Mouse (Mus musculus): Measurements from ENCODE around the gene Cldn12. TPM values are rescaled to one million over a fixed set of nuclear protein-coding genes. Genes with fewer than 3 reads are reported as not detected.

Gene Cldn12
- polyA plus RNA-seq, 1 experiment, result 3.3 TPM

DNA sequence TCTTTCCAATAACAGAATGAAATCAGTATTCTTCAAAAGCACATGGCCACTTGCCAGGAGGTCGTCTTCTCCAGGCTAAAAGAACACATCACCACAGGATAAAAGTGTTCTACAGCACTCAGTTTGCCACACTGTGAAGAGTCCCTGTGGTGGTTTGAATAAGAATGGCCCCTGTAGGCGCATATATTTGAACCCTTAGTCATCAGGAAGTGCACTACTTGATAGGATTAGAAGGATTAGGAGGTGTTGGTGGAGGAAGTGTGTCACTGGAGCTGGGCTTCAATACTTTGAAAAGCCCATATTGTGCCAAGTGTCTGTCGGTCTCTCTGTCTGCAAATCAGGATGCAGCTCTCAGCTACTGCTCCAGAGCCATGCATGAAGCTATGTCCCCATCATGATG is 25.6 kb upstream of the Cldn12 start:
- WGBS, result 91% methylated on average over 3 of the region's 3 CpGs
- TF ChIP-seq CTCF (IDR thresholded peaks at IDR 0.05; ENCODE audit: extremely low read depth, insufficient read depth, insufficient read length, insufficient replicate concordance) (no peak), POLR2A (IDR thresholded peaks at IDR 0.05; ENCODE audit: low read depth, low read length) (no peak)
- H3K27ac ChIP-seq (ENCODE audit: insufficient read depth, low read length), result no peak overlapping the region
- H3K4me1 ChIP-seq (ENCODE audit: control insufficient read depth, insufficient read depth, insufficient read length), result no peaks in the 10 kb centered on the region
- DNase-seq (ENCODE audit: low read depth in 1 of 2, low spot score in 2 of 2), result no peak
- no peak overlapping the region for H3K4me3 ChIP-seq (ENCODE audit: extremely low read depth, insufficient read depth, insufficient read length)
- H3K36me3 ChIP-seq (ENCODE audit: control insufficient read depth, insufficient read depth, low read length), result peaks cover 14% of the 10 kb centered on the region
- no peaks in the 10 kb centered on the region for H3K27me3 ChIP-seq (ENCODE audit: control insufficient read depth, insufficient read depth, low read length)

DNA sequence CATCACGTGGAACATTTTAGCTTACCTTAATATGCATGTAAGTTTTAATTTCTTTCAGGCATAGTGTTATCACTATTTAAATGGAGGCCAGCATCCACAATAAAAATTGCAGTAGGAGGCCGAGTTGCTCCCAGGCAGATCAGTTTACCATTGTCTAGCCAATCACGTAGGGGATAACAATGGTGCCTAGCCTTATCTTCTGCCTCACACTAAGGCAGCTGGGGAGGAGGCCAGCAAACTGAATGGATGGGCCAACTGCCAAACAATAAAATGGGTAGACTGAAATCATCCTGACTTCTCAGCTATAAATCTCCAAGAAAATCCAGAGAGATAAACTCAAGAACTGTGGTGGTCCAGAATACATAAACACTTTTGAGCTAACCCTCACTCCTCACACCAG is 25.0 kb upstream of the Cldn12 start:
- Histone ChIP-seq H3K4me3 (ENCODE audit: extremely low read depth, insufficient read depth, insufficient read length) (no peak overlapping the region), H3K36me3 (ENCODE audit: control insufficient read depth, insufficient read depth, low read length) (peaks cover 14% of the 10 kb centered on the region), H3K27me3 (ENCODE audit: control insufficient read depth, insufficient read depth, low read length) (no peaks in the 10 kb centered on the region), H3K27ac (ENCODE audit: insufficient read depth, low read length) (no peak overlapping the region), H3K4me1 (ENCODE audit: control insufficient read depth, insufficient read depth, insufficient read length) (no peaks in the 10 kb centered on the region)
- no peak for DNase-seq (ENCODE audit: low read depth in 1 of 2, low spot score in 2 of 2)
- TF ChIP-seq CTCF (IDR thresholded peaks at IDR 0.05; ENCODE audit: extremely low read depth, insufficient read depth, insufficient read length, insufficient replicate concordance) (no peak), POLR2A (IDR thresholded peaks at IDR 0.05; ENCODE audit: low read depth, low read length) (no peak)
- 79% methylated on average over 3 of the region's 3 CpGs for WGBS

DNA sequence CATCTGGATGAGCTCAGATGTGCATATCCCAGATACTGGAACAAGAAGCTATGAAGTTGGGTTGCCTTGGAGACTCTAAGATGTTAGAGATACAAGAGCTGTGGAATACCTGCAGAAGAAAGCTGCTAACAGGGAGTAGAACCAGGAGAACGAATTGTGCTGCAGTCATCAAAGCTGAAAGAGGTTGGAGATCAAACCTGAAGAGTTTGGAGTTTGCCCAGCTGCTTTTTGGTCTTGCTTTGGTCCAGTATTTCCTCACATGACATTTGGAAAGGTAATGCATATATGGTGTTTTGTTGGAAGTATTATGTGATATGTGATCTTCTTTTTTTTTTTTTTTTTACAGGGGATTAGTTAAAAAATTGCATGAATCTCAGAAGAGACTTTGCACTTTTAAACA is 21.4 kb upstream of the Cldn12 start:
- H3K36me3 ChIP-seq (ENCODE audit: control insufficient read depth, insufficient read depth, low read length), result peaks cover 4% of the 10 kb centered on the region; the same call in 1 of the 2 replicates
- no peak overlapping the region for H3K27ac ChIP-seq (ENCODE audit: insufficient read depth, low read length)
- no peaks in the 10 kb centered on the region for H3K27me3 ChIP-seq (ENCODE audit: control insufficient read depth, insufficient read depth, low read length)
- TF ChIP-seq POLR2A (IDR thresholded peaks at IDR 0.05; ENCODE audit: low read depth, low read length), result no peak
- no peak for TF ChIP-seq CTCF (IDR thresholded peaks at IDR 0.05; ENCODE audit: extremely low read depth, insufficient read depth, insufficient read length, insufficient replicate concordance)
- WGBS, result 89% methylated on average over 1 of the region's 1 CpGs
- H3K4me3 ChIP-seq (ENCODE audit: extremely low read depth, insufficient read depth, insufficient read length), result no peak overlapping the region
- no peaks in the 10 kb centered on the region for H3K4me1 ChIP-seq (ENCODE audit: control insufficient read depth, insufficient read depth, insufficient read length)
- DNase-seq (ENCODE audit: low read depth in 1 of 2, low spot score in 2 of 2), result no peak

DNA sequence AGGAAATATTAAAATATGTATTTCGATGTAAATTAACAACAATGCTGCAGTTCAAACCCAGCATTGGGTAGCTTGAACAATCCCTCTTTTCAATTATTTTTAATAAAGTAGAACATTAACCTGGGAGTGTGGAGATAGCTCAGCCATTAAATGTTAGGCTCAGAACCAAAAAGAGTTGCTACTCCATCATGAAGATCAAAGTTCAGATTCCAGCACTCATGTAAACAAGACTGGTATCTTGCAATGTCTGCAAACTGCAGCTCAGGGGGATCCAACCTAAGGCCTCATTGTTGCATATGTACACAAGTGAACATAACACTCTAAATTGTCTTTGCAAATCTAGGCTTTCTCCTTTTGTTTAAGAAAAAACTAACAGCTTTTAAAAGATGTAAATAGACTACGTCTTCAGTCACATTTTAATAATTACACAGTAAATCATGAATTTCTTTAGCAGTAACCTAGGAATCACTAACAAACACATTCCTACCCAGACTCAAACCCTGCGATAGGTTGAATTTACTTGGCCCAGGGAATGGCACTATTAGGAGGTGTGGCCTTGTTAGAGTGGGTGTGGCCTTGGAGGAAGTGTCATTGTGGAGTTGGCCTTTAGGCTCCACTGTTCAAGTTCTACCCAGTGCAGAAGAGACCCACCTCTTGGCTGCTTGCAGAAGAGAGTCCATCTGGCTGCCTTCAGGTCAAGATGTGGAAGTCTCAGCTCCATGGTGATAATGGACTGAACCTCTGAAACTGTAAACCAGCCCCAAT is 19.1 kb upstream of the Cldn12 start:
- no peak overlapping the region for H3K27ac ChIP-seq (ENCODE audit: insufficient read depth, low read length)
- no peaks in the 10 kb centered on the region for H3K27me3 ChIP-seq (ENCODE audit: control insufficient read depth, insufficient read depth, low read length)
- no peak overlapping the region for H3K4me3 ChIP-seq (ENCODE audit: extremely low read depth, insufficient read depth, insufficient read length)
- H3K36me3 ChIP-seq (ENCODE audit: control insufficient read depth, insufficient read depth, low read length), result no peaks in the 10 kb centered on the region
- TF ChIP-seq CTCF (IDR thresholded peaks at IDR 0.05; ENCODE audit: extremely low read depth, insufficient read depth, insufficient read length, insufficient replicate concordance), result no peak
- TF ChIP-seq POLR2A (IDR thresholded peaks at IDR 0.05; ENCODE audit: low read depth, low read length), result no peak
- no peak for DNase-seq (ENCODE audit: low read depth in 1 of 2, low spot score in 2 of 2)
- 96% methylated on average over 3 of the region's 3 CpGs for WGBS
- no peaks in the 10 kb centered on the region for H3K4me1 ChIP-seq (ENCODE audit: control insufficient read depth, insufficient read depth, insufficient read length)

- Histone ChIP-seq H3K27me3 (ENCODE audit: control insufficient read depth, insufficient read depth, low read length) (peaks cover 8% of the 10 kb centered on the region), H3K36me3 (ENCODE audit: control insufficient read depth, insufficient read depth, low read length) (no peaks in the 10 kb centered on the region), H3K27ac (ENCODE audit: insufficient read depth, low read length) (no peak overlapping the region), H3K4me1 (ENCODE audit: control insufficient read depth, insufficient read depth, insufficient read length) (no peaks in the 10 kb centered on the region), H3K4me3 (ENCODE audit: extremely low read depth, insufficient read depth, insufficient read length) (no peak overlapping the region)
- 74% methylated on average over 5 of the region's 5 CpGs for WGBS
- DNase-seq (ENCODE audit: low read depth in 1 of 2, low spot score in 2 of 2), result no peak
- TF ChIP-seq POLR2A (IDR thresholded peaks at IDR 0.05; ENCODE audit: low read depth, low read length), result no peak
- TF ChIP-seq CTCF (IDR thresholded peaks at IDR 0.05; ENCODE audit: extremely low read depth, insufficient read depth, insufficient read length, insufficient replicate concordance), result no peak
Observed at GRCm38 (mm10) chr5:5515411-5515810, 653 bp upstream of the Cldn12 start.

GRCm38 (mm10) chr5:5511401-5511800 is 3.4 kb downstream of the Cldn12 start:
- DNase-seq (ENCODE audit: low read depth in 1 of 2, low spot score in 2 of 2), result no peak
- TF ChIP-seq POLR2A (IDR thresholded peaks at IDR 0.05; ENCODE audit: low read depth, low read length) (no peak), CTCF (IDR thresholded peaks at IDR 0.05; ENCODE audit: extremely low read depth, insufficient read depth, insufficient read length, insufficient replicate concordance) (no peak)
- no peaks in the 10 kb centered on the region for H3K36me3 ChIP-seq (ENCODE audit: control insufficient read depth, insufficient read depth, low read length)
- H3K27ac ChIP-seq (ENCODE audit: insufficient read depth, low read length), result no peak overlapping the region
- H3K4me1 ChIP-seq (ENCODE audit: control insufficient read depth, insufficient read depth, insufficient read length), result no peaks in the 10 kb centered on the region
- 75% methylated on average over 3 of the region's 3 CpGs for WGBS
- H3K27me3 ChIP-seq (ENCODE audit: control insufficient read depth, insufficient read depth, low read length), result peaks cover 8% of the 10 kb centered on the region
- no peak overlapping the region for H3K4me3 ChIP-seq (ENCODE audit: extremely low read depth, insufficient read depth, insufficient read length)

- no peak for DNase-seq (ENCODE audit: low read depth in 1 of 2, low spot score in 2 of 2)
- H3K4me1 ChIP-seq (ENCODE audit: control insufficient read depth, insufficient read depth, insufficient read length), result no peaks in the 10 kb centered on the region
- no peaks in the 10 kb centered on the region for H3K36me3 ChIP-seq (ENCODE audit: control insufficient read depth, insufficient read depth, low read length)
- no peak overlapping the region for H3K4me3 ChIP-seq (ENCODE audit: extremely low read depth, insufficient read depth, insufficient read length)
- WGBS, result 94% methylated on average over 5 of the region's 5 CpGs
- peaks cover 7% of the 10 kb centered on the region for H3K27me3 ChIP-seq (ENCODE audit: control insufficient read depth, insufficient read depth, low read length)
- no peak overlapping the region for H3K27ac ChIP-seq (ENCODE audit: insufficient read depth, low read length)
- TF ChIP-seq POLR2A (IDR thresholded peaks at IDR 0.05; ENCODE audit: low read depth, low read length) (no peak), CTCF (IDR thresholded peaks at IDR 0.05; ENCODE audit: extremely low read depth, insufficient read depth, insufficient read length, insufficient replicate concordance) (no peak)
Observed at GRCm38 (mm10) chr5:5510989-5511388, 3.8 kb downstream of the Cldn12 start.
